Mouse (Mus musculus): Measurements from ENCODE around the gene Tmem189.

GRCm38 (mm10) chr2:167700018-167700417 is 10.4 kb upstream of the Tmem189 start:
- TF ChIP-seq CTCF (IDR thresholded peaks at IDR 0.05; ENCODE audit: low read depth) (no peak), EP300 (IDR thresholded peaks at IDR 0.05; ENCODE audit: low read depth) (no peak)

Measured in heart, postnatal 0 days (tissue).